Mouse (Mus musculus) ovary, adult 10 weeks (tissue): ENCODE measurements around the gene Gm8104. TPM values are rescaled to one million over a fixed set of nuclear protein-coding genes. Genes with fewer than 3 reads are reported as not detected.

Source experiments
- polyA plus RNA-seq: library from polyadenylated mRNA; stranded (reverse); fragments of 350-450 nt; fragmentation: Illumina TruSeq; extraction: RNeasy Lipid Tissue Mini Kit (QIAGEN cat#74804); gene quantifications from one replicate; pipeline ENCODE4 v1.2.3, GENCODE M21; 2014

Gm8104 gene
- polyA plus RNA-seq, result not detected

DNA sequence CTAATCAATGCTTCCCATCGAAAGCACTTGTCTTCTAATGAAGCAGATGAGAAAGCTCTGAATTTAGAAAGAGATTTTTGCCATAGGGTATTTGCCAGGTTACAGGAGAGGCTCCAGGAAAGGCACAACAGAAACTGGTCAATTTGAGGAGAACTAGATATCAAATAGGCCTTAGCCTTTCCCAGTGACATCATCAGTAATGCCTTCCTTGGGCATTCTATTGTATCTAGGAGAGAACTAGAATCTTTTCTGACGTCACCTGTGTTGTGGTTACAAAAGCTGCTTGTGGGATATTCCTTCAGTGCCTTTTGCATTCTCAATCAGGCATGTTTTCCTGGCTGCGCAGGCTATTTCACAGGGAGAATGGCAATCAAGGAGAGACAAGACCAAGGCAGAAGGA is at the start of gene Gm8104:
Gene Gm8104, plus strand, starts transcription at position 301 of the 400 bp plus-strand sequence.

GRCm38 (mm10) chr14:43076543-43076942 is 23.9 kb upstream of the Gm8104 start, which contains the start of gene Gm8094:
TSS of gene Gm8094 (minus strand) at chr14:43076643.

Other genes starting within 250 kb of the Gm8104 start
- not detected for gene Gm21977, start 247.1 kb upstream of the Gm8104 start, polyA plus RNA-seq
- gene Gm8082, start 107.0 kb upstream of the Gm8104 start, polyA plus RNA-seq, result not detected
- gene Gm10376, start 85.0 kb upstream of the Gm8104 start, polyA plus RNA-seq, result not detected
- not detected for gene Gm8094, start 24.0 kb upstream of the Gm8104 start, polyA plus RNA-seq
- not detected for gene Gm7233, start 79.3 kb downstream of the Gm8104 start, polyA plus RNA-seq
- gene Gm8122, start 134.7 kb downstream of the Gm8104 start, polyA plus RNA-seq, result not detected
- not detected for gene Gm8126, start 158.0 kb downstream of the Gm8104 start, polyA plus RNA-seq
- not detected for gene Gm9732, start 174.4 kb downstream of the Gm8104 start, polyA plus RNA-seq
- gene Gm8127, start 193.2 kb downstream of the Gm8104 start, polyA plus RNA-seq, result not detected
- not detected for gene 1700001F09Rik, start 247.2 kb downstream of the Gm8104 start, polyA plus RNA-seq